Mouse (Mus musculus) neural tube, embryonic 11.5 days (tissue): ENCODE measurements around the gene Lemd2. TPM values are rescaled to one million over a fixed set of nuclear protein-coding genes. Genes with fewer than 3 reads are reported as not detected.

ENCODE experiments used
- ATAC-seq: fragments of 200-750 bp; cut with Nextera tagmentation; 2 replicates; pipeline ENCODE4 v1.8.0; 2017; ENCODE audit warnings: moderate number of reproducible peaks, mild to moderate bottlenecking, moderate TSS enrichment, moderate library complexity; ENCODE audit not compliant: insufficient read depth, low FRiP score, low TSS enrichment
- DNase-seq: peaks from one replicate; pipeline ENCODE4 v3.0.0-alpha.2; 2015; ENCODE audit warnings: low spot score
- H3K27ac ChIP-seq: fragments of 300-500 bp; sonication (generic); 2 replicates; pipeline ENCODE4 v1.5.1; 2014; ENCODE audit warnings: low read depth, mild to moderate bottlenecking, low read length
- H3K27me3 ChIP-seq: fragments of 300-500 bp; sonication (generic); 2 replicates; pipeline ENCODE4 v1.6.1; 2014; ENCODE audit warnings: mild to moderate bottlenecking, low read length, mixed read lengths; ENCODE audit not compliant: control insufficient read depth, insufficient read depth
- H3K36me3 ChIP-seq: fragments of 300-500 bp; sonication (generic); 2 replicates; pipeline ENCODE4 v1.6.1; 2014; ENCODE audit warnings: mild to moderate bottlenecking, low read length, moderate library complexity, mixed read lengths; ENCODE audit not compliant: control insufficient read depth, insufficient read depth
- H3K4me1 ChIP-seq: fragments of 300-500 bp; sonication (generic); 2 replicates; pipeline ENCODE4 v1.6.1; 2014; ENCODE audit warnings: low read length, mixed read lengths; ENCODE audit not compliant: control insufficient read depth, insufficient read depth
- H3K4me2 ChIP-seq: fragments of 300-500 bp; sonication (generic); 2 replicates; pipeline ENCODE4 v1.6.1; 2014; ENCODE audit warnings: low read depth, mild to moderate bottlenecking, moderate library complexity
- H3K4me3 ChIP-seq: fragments of 300-500 bp; sonication (generic); 2 replicates; pipeline ENCODE4 v1.5.1; 2014; ENCODE audit warnings: low read depth, low read length
- H3K9ac ChIP-seq: fragments of 300-500 bp; sonication (generic); 2 replicates; pipeline ENCODE4 v1.6.1; 2014; ENCODE audit warnings: mild to moderate bottlenecking, low read length
- H3K9me3 ChIP-seq: fragments of 300-500 bp; sonication (generic); 2 replicates; pipeline ENCODE4 v1.6.1; 2016; ENCODE audit warnings: low read length; ENCODE audit not compliant: control insufficient read depth
- WGBS: fragments of 180-500 bp; shearing (Covaris S2); extraction: QIAGEN DNeasy Blood & Tissue Kit; methylation state at CpG from one replicate; pipeline ENCODE4 v1.1.7; 2014; 5-methylcytosine and 5-hydroxymethylcytosine counted together
- polyA plus RNA-seq: library from polyadenylated mRNA; unstranded; fragments of >200 nt; fragmentation: Nextera tagmentation; extraction: Ambion mirVana; gene quantifications from 2 replicates; pipeline ENCODE4 v1.2.1, GENCODE M21; 2014

Gene Lemd2
- polyA plus RNA-seq, 1 experiment from 2014 or later = 15.9 TPM

GRCm38 (mm10) chr17:27199864-27200263 is 4.4 kb downstream of the Lemd2 start:
- 67% methylated on average over 7 of the region's 7 CpGs for WGBS
- peaks cover 8% of the 10 kb centered on the region for H3K36me3 ChIP-seq
- H3K27ac ChIP-seq = 0 out of 2 replicates have a peak overlapping the region, but pooled peaks have one; percentile 49
- H3K4me1 ChIP-seq = peaks cover 22% of the 10 kb centered on the region
- no peaks in the 10 kb centered on the region for H3K9me3 ChIP-seq
- H3K4me2 ChIP-seq = no peak overlapping the region
- H3K4me3 ChIP-seq = no peak overlapping the region
- no peak for ATAC-seq
- no peaks in the 10 kb centered on the region for H3K27me3 ChIP-seq
- H3K9ac ChIP-seq = no peak overlapping the region
- no peak for DNase-seq

GRCm38 (mm10) chr17:27199205-27199604 is 5.1 kb downstream of the Lemd2 start:
- H3K27me3 ChIP-seq = no peaks in the 10 kb centered on the region
- peaks cover 10% of the 10 kb centered on the region for H3K36me3 ChIP-seq
- H3K4me3 ChIP-seq = no peak overlapping the region
- 97% methylated on average over 9 of the region's 9 CpGs for WGBS
- no peak overlapping the region for H3K4me2 ChIP-seq
- H3K4me1 ChIP-seq = peaks cover 19% of the 10 kb centered on the region
- ATAC-seq (no peak), DNase-seq (no peak)
- H3K9ac ChIP-seq = no peak overlapping the region
- no peak overlapping the region for H3K27ac ChIP-seq
- H3K9me3 ChIP-seq = no peaks in the 10 kb centered on the region

- Histone ChIP-seq H3K27me3 (no peaks in the 10 kb centered on the region), H3K9ac (no peak overlapping the region), H3K27ac (no peak overlapping the region), H3K9me3 (no peaks in the 10 kb centered on the region), H3K4me2 (no peak overlapping the region), H3K36me3 (peaks cover 20% of the 10 kb centered on the region), H3K4me1 (peaks cover 10% of the 10 kb centered on the region), H3K4me3 (no peak overlapping the region)
- DNase-seq (no peak), ATAC-seq (no peak)
- WGBS = 85% methylated on average over 9 of the region's 9 CpGs
These were observed 8.1 kb downstream of the Lemd2 start for GRCm38 (mm10) chr17:27196206-27196605.

GRCm38 (mm10) chr17:27194258-27195185 is 9.7 kb downstream of the Lemd2 start:
- no peaks in the 10 kb centered on the region for H3K27me3 ChIP-seq
- H3K9me3 ChIP-seq = no peaks in the 10 kb centered on the region
- DNase-seq (no peak), ATAC-seq (no peak)
- H3K4me2 ChIP-seq = no peak overlapping the region
- no peak overlapping the region for H3K4me3 ChIP-seq
- peaks cover 22% of the 10 kb centered on the region for H3K36me3 ChIP-seq
- H3K27ac ChIP-seq = no peak overlapping the region
- WGBS = 81% methylated on average over 20 of the region's 20 CpGs
- H3K4me1 ChIP-seq = no peaks in the 10 kb centered on the region
- no peak overlapping the region for H3K9ac ChIP-seq

DNA sequence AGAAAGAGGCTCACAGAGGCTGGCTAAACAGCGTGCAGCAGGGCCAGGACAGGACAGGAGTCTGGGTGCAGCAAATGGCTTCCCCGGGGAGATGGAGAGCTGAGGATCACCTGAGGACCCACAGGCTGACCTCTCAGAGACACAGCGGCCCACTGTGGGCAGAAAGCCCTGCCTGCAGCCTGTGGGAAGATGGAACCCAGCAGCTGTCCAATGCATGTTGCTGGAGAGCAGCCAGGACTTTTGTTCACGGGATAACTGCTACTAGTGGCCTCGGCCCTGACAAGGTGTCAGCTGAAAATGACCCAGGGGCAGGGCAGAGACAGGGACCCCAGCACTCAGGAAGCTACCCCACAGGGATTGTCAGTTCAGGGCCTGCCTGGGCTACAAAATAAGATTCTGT is 12.5 kb downstream of the Lemd2 start:
- ATAC-seq (no peak), DNase-seq (no peak)
- 91% methylated on average over 5 of the region's 5 CpGs for WGBS
- H3K36me3 ChIP-seq = peaks cover 16% of the 10 kb centered on the region
- H3K4me2 ChIP-seq = no peak overlapping the region
- H3K9me3 ChIP-seq = no peaks in the 10 kb centered on the region
- no peak overlapping the region for H3K27ac ChIP-seq
- peaks cover 4% of the 10 kb centered on the region for H3K4me1 ChIP-seq
- H3K9ac ChIP-seq = no peak overlapping the region
- no peak overlapping the region for H3K4me3 ChIP-seq
- H3K27me3 ChIP-seq = no peaks in the 10 kb centered on the region

DNA sequence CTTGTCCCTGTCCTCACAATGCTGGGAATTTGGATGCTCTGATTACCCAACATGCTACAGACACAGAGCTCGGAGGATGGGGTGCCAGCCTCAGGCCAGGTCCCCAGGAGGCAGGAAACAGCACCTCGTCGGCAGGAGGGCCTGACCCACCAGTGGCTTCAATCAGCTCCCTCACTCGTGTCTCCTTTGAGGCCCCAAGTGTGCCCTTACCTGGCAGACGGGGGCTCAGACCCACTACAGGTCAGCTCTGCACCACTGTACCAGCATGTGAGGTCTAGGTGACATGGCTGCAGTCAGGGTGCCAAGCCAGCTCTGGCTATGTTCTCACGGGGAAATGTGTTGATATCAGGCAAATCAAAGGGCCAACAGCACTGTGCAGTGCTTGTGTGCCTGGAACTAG is 13.1 kb downstream of the Lemd2 start:
- Histone ChIP-seq H3K4me3 (no peak overlapping the region), H3K4me2 (no peak overlapping the region), H3K9me3 (no peaks in the 10 kb centered on the region), H3K27ac (no peak overlapping the region), H3K4me1 (peaks cover 4% of the 10 kb centered on the region), H3K36me3 (peaks cover 16% of the 10 kb centered on the region), H3K27me3 (no peaks in the 10 kb centered on the region), H3K9ac (no peak overlapping the region)
- DNase-seq = no peak
- WGBS = 94% methylated on average over 6 of the region's 6 CpGs
- no peak for ATAC-seq

DNA sequence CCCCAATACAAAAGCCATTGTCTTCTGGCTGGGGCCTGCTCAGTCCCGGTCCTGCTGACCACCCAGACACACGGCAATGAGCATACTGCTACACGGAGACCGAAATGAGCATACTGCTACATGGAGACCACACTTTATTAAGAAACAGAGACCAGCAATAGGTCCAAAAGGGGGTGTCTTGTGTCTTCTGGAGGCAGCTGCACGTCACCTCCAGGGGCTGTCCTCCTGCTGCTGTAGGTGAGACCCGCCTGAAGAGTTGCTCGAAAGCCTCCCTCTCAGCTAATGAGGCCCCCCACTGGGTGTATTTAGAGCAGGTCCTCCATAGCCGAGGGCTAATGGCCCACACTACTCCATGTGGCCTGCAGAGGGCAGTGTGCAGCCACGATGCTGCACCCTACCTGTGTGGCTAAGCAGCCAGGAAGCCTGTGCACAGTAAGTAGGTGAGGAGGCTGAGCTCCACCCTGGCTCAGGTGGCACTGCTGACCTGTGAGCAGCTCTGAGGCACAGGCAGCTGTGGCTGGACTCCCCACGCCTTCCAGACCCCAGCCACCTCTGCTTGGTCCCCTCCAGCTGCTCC is 14.5 kb downstream of the Lemd2 start:
- whole genome bisulfite sequencing = 32% methylated on average over 10 of the region's 10 CpGs
- no peak overlapping the region for H3K27ac ChIP-seq
- no peak overlapping the region for H3K4me2 ChIP-seq
- H3K4me1 ChIP-seq = peaks cover 4% of the 10 kb centered on the region
- H3K9me3 ChIP-seq = no peaks in the 10 kb centered on the region
- no peak overlapping the region for H3K4me3 ChIP-seq
- H3K9ac ChIP-seq = peak overlapping the region; percentile 7; the same call in 1 of the 2 replicates
- ATAC-seq (peak; percentile 48; the same call in 1 of the 2 replicates), DNase-seq (peak; percentile 74)
- peaks cover 14% of the 10 kb centered on the region for H3K36me3 ChIP-seq
- H3K27me3 ChIP-seq = no peaks in the 10 kb centered on the region

DNA sequence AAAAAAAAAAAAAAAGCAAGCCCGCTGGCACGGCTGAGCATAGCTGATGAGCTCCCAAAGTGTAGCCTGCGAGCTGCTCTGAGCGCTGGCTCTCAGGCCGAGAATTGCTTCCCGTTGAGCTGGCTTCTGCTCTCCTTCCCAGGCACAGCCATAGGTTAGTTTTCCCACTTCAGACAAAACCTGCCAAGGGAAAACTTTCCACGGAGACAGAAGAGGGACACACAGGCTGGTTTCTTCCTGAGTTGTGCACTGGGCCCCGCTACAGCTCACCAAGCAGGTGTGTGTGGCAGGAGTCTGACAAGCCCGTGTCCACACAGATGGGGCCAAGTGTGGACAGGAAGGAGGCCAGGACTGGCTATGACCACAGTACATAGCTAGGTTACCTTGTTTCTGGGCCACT is 15.4 kb downstream of the Lemd2 start:
- no peak for DNase-seq
- peaks cover 12% of the 10 kb centered on the region for H3K36me3 ChIP-seq
- no peaks in the 10 kb centered on the region for H3K9me3 ChIP-seq
- no peak overlapping the region for H3K9ac ChIP-seq
- H3K4me3 ChIP-seq = no peak overlapping the region
- H3K4me2 ChIP-seq = no peak overlapping the region
- no peak for ATAC-seq
- H3K4me1 ChIP-seq = peaks cover 4% of the 10 kb centered on the region
- H3K27me3 ChIP-seq = no peaks in the 10 kb centered on the region
- 88% methylated on average over 9 of the region's 9 CpGs for WGBS
- H3K27ac ChIP-seq = no peak overlapping the region

DNA sequence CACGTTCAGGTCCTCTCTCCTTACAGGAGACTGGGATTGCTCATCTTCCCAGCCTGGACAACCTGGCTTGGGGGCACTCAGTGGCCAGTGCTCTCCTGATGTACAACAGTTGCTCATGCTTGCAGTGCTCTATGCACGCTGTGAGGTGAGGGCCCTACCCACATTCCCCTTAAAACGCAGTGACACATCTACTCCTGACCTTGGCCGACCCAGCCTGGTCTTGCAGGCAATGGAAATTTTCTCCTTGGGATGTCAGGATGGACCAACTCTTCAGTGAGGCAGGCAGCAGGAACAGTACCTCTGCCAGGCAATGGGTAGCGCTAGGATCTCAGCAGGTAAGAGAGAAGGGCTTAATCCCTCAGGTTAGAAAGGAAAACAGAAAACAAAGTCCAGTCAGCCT is 17.2 kb downstream of the Lemd2 start:
- no peaks in the 10 kb centered on the region for H3K9me3 ChIP-seq
- H3K27ac ChIP-seq = no peak overlapping the region
- ATAC-seq (no peak), DNase-seq (no peak)
- peaks cover 4% of the 10 kb centered on the region for H3K4me1 ChIP-seq
- no peak overlapping the region for H3K4me2 ChIP-seq
- no peaks in the 10 kb centered on the region for H3K27me3 ChIP-seq
- no peak overlapping the region for H3K4me3 ChIP-seq
- peaks cover 3% of the 10 kb centered on the region for H3K36me3 ChIP-seq
- WGBS = 66% methylated on average over 5 of the region's 5 CpGs
- no peak overlapping the region for H3K9ac ChIP-seq
